Mouse (Mus musculus) thymus, adult 2 months (tissue): ENCODE results near the gene Irx2. TPM values are rescaled to one million over a fixed set of nuclear protein-coding genes. Genes with fewer than 3 reads are reported as not detected.
A peak's percentile ranks its signal among the peaks of the same experiment; 100 is the strongest.

Experiments
- DNase-seq: peaks from one replicate; pipeline ENCODE4 v3.0.0; 2021
- H3K27ac ChIP-seq: fragments of 200-500 bp; 2 replicates; pipeline ENCODE4 v1.5.1; 2012; ENCODE audit warnings: low read length, control low read depth; ENCODE audit not compliant: control insufficient read depth, insufficient read depth
- H3K27me3 ChIP-seq: fragments of 200-500 bp; 2 replicates; pipeline ENCODE4 v1.6.1; 2012; ENCODE audit warnings: mild to moderate bottlenecking, low read length, moderate library complexity, mixed read lengths; ENCODE audit not compliant: control insufficient read depth, insufficient read depth
- H3K36me3 ChIP-seq: fragments of 200-500 bp; 2 replicates; pipeline ENCODE4 v1.6.1; 2012; ENCODE audit warnings: mild to moderate bottlenecking, low read length, moderate library complexity; ENCODE audit not compliant: control insufficient read depth, insufficient read depth
- H3K4me1 ChIP-seq: fragments of 200-500 bp; replicated peaks from 2 replicates; pipeline ENCODE4 v1.6.1; 2012; ENCODE audit warnings: low read length; ENCODE audit not compliant: control insufficient read depth, insufficient read depth
- H3K4me3 ChIP-seq: fragments of 200-500 bp; 2 replicates; pipeline ENCODE4 v1.5.1; 2012; ENCODE audit warnings: mild to moderate bottlenecking, low read length, control low read depth, moderate library complexity; ENCODE audit not compliant: control insufficient read depth, insufficient read depth
- CTCF ChIP-seq: fragments of 200-500 bp; IDR thresholded peaks from 2 replicates; pipeline ENCODE4 v1.5.1; 2012; ENCODE audit warnings: mild to moderate bottlenecking, control low read depth, low read length, moderate library complexity, borderline replicate concordance; ENCODE audit not compliant: control insufficient read depth, poor library complexity, insufficient read depth; ENCODE audit errors: extremely low read depth
- POLR2A ChIP-seq: fragments of 200-500 bp; IDR thresholded peaks from 2 replicates; pipeline ENCODE4 v1.6.1; 2012; ENCODE audit warnings: mild to moderate bottlenecking, low read length, control low read depth, moderate library complexity; ENCODE audit not compliant: control insufficient read depth, poor library complexity, insufficient read depth; ENCODE audit errors: extremely low read depth
- WGBS: fragments of 180-500 bp; shearing (Covaris S2); methylation state at CpG from one replicate; pipeline ENCODE4 v1.1.7; 2018; 5-methylcytosine and 5-hydroxymethylcytosine counted together
- polyA plus RNA-seq: library from polyadenylated mRNA; depleted of rRNA; stranded (reverse); fragments of >200 nt; gene quantifications from 2 replicates; pipeline ENCODE4 v1.2.3, GENCODE M21; 2012

Gene Irx2
- polyA plus RNA-seq, 1 experiment = 1.2 TPM

- Histone ChIP-seq H3K4me3 (no peak overlapping the region), H3K27me3 (peaks cover 9% of the 10 kb centered on the region), H3K36me3 (no peaks in the 10 kb centered on the region), H3K27ac (no peak overlapping the region), H3K4me1 (no peaks in the 10 kb centered on the region)
- 22% methylated on average over 7 of the region's 7 CpGs for WGBS
- DNase-seq = no peak
- TF ChIP-seq CTCF (no peak), POLR2A (no peak)
Measured at GRCm38 (mm10) chr13:72634752-72635315, 6.2 kb downstream of the Irx2 start.

DNA sequence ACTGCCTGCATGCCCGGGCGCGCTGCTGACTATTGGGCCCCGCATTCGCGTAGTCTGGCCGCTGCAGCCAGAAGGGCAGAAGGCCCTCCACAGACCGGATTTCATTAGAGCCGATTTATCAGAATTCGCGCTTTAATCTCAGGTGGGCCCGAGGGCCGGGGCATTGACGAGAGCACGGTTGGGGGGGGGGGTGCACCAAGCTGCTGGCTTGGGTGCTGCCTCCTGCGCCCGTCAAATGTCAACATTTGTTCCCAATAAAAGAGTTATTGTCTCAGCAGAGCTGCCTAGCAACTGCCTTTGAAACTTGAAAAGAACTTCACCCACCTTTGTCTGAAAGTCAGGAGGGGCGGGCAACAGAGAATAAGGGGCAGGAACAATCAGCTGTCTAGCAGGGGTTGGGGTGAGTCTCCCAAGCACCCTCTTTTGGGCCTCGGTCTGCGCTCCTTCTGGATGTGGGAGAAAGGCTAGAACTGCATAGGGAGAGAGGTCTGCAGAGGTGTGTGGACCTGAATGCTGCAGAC lies 7.8 kb downstream of the Irx2 start:
- Histone ChIP-seq H3K27ac (no peak overlapping the region), H3K4me3 (no peak overlapping the region), H3K36me3 (no peaks in the 10 kb centered on the region), H3K27me3 (peaks cover 6% of the 10 kb centered on the region), H3K4me1 (no peaks in the 10 kb centered on the region)
- WGBS = 13% methylated on average over 20 of the region's 20 CpGs
- no peak for DNase-seq
- TF ChIP-seq POLR2A (no peak), CTCF (no peak)

DNA sequence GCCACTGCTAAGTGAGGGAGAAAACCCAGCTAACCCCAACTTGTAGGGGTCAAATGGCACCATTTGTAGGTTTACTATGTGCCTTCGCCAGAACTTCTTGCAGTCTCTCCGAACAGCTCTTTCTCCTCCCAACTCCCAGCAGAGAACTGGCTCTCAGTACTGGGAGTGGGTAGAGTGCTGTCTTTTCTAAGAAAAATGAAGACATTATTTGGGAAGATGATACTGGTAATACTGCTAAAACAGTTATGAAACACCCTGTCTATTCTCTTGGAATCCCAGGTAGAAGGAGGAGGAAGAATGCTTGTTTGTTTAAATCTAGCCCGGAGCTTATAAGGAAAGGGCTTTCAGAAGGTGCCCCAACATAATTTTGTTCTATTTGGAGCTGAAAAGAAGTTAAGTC lies 8.9 kb downstream of the Irx2 start:
- no peak overlapping the region for H3K4me3 ChIP-seq
- no peak overlapping the region for H3K27ac ChIP-seq
- H3K36me3 ChIP-seq = no peaks in the 10 kb centered on the region
- no peak for DNase-seq
- H3K27me3 ChIP-seq = peaks cover 6% of the 10 kb centered on the region; the same call in 1 of the 2 replicates
- no peaks in the 10 kb centered on the region for H3K4me1 ChIP-seq
- WGBS = 22% methylated on average over 3 of the region's 3 CpGs
- no peak for TF ChIP-seq POLR2A
- no peak for TF ChIP-seq CTCF

DNA sequence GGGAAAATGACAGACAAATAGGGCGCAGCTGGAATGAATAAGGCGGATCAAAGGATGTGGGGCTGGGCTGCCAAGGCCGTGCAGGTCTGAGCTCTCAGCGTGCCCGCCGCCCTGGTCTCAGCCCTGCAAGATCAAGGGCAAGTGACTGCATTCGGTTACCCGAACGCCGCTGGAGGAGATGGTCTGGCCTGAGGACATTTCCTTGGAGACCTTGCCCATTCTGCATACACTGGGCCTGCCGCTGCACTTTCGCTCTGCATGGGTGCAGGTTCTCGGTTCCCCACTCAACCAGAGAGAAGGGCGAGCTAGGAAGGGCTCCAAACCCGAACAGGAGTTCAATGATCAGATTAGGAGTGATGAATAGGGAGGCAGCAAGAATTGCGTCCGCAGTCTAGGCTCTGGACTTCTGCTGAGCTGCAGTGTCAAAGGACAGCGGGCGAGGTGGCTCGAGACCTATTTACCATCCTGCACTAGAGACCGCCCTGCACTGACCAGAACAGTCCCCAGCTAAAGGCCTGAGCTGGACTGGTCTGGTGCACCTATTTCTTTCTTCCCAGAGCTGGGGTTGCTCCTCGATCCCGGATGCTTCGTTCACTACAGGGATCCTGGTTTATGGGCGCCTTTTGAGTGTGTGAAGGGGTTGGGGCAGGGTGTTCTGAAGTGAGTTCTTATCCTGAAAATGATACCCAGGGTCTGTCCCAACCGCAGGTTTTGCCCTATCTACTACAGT lies 9.9 kb downstream of the Irx2 start:
- TF ChIP-seq CTCF (no peak), POLR2A (no peak)
- H3K36me3 ChIP-seq = no peaks in the 10 kb centered on the region
- 11% methylated on average over 26 of the region's 26 CpGs for WGBS
- H3K4me1 ChIP-seq = no peaks in the 10 kb centered on the region
- no peak overlapping the region for H3K27ac ChIP-seq
- DNase-seq = no peak
- peaks cover 6% of the 10 kb centered on the region; the same call in 1 of the 2 replicates for H3K27me3 ChIP-seq
- no peak overlapping the region for H3K4me3 ChIP-seq

GRCm38 (mm10) chr13:72639441-72640130 lies 11.0 kb downstream of the Irx2 start:
- peaks cover 6% of the 10 kb centered on the region; the same call in 1 of the 2 replicates for H3K27me3 ChIP-seq
- H3K27ac ChIP-seq = no peak overlapping the region

GRCm38 (mm10) chr13:72640131-72640521 lies 11.5 kb downstream of the Irx2 start:
- WGBS = 12% methylated on average over 11 of the region's 11 CpGs
- peaks cover 6% of the 10 kb centered on the region; the same call in 1 of the 2 replicates for H3K27me3 ChIP-seq
- H3K4me1 ChIP-seq = no peaks in the 10 kb centered on the region
- TF ChIP-seq POLR2A (no peak), CTCF (no peak)
- H3K36me3 ChIP-seq = no peaks in the 10 kb centered on the region
- H3K27ac ChIP-seq = no peak overlapping the region
- no peak for DNase-seq
- peak overlapping the region; percentile 26 for H3K4me3 ChIP-seq

More at GRCm38 (mm10) chr13:72639441-72640130, 11.0 kb downstream of the Irx2 start:
- DNase-seq = no peak
- Histone ChIP-seq H3K4me1 (no peaks in the 10 kb centered on the region), H3K36me3 (no peaks in the 10 kb centered on the region), H3K4me3 (peak overlapping the region; percentile 26)
- TF ChIP-seq POLR2A = no peak
- TF ChIP-seq CTCF = no peak
- WGBS = 4% methylated on average over 32 of the region's 32 CpGs
